Mouse (Mus musculus) frontal cortex, adult 2 months (tissue): ENCODE results near the gene C87499. TPM values are rescaled to one million over a fixed set of nuclear protein-coding genes. Genes with fewer than 3 reads are reported as not detected.

ENCODE experiments used
- DNase-seq, 2 experiments: peaks; one replicate each; pipeline ENCODE4 v3.0.0; 2022; ENCODE audit warnings: low spot score in 1 of 2; ENCODE audit errors: extremely low spot score in 1 of 2
- polyA plus RNA-seq: library from polyadenylated mRNA; depleted of rRNA; stranded (reverse); fragments of >200 nt; gene quantifications from 2 replicates; pipeline ENCODE4 v1.2.3, GENCODE M21; 2012; rRNA removed

C87499 gene
- not detected in 2 replicates for polyA plus RNA-seq

- no peak for DNase-seq
Observed at GRCm38 (mm10) chr4:88634311-88634710, at the start of gene C87499. Gene C87499 (minus strand): TSS chr4:88634411.

GRCm38 (mm10) chr4:88683812-88684211 is 49.6 kb upstream of the C87499 start, which contains the start of gene Ifna2:
Gene Ifna2 (minus strand): TSS chr4:88683912.
- DNase-seq = no peak

- no peak for DNase-seq
Observed at GRCm38 (mm10) chr4:88681353-88681752, 47.1 kb upstream of the C87499 start.

- peak in 1 of 2 experiments; percentile 52 for DNase-seq
Observed at GRCm38 (mm10) chr4:88680362-88680761, 46.2 kb upstream of the C87499 start.

- no peak for DNase-seq
Observed at GRCm38 (mm10) chr4:88676824-88677223, 42.6 kb upstream of the C87499 start, which contains the start of gene Ifna16. Gene Ifna16 (minus strand): TSS chr4:88676924.

GRCm38 (mm10) chr4:88655461-88655860 is 21.2 kb upstream of the C87499 start:
- DNase-seq = no peak

GRCm38 (mm10) chr4:88653644-88654043 is 19.4 kb upstream of the C87499 start:
- no peak for DNase-seq

GRCm38 (mm10) chr4:88644359-88644758 is 10.1 kb upstream of the C87499 start, which contains the start of gene Ifna13:
Gene Ifna13 (minus strand): TSS chr4:88644459.
- DNase-seq = no peak

- no peak for DNase-seq
Observed at GRCm38 (mm10) chr4:88642526-88642925, 8.3 kb upstream of the C87499 start.

GRCm38 (mm10) chr4:88641077-88641831 is 7.0 kb upstream of the C87499 start:
- peak; percentile 22 to 93 for DNase-seq

- no peak for DNase-seq
Observed at GRCm38 (mm10) chr4:88640704-88641076, 6.5 kb upstream of the C87499 start.

GRCm38 (mm10) chr4:88603276-88603675 is 30.9 kb downstream of the C87499 start, which contains the start of gene Ifna12:
Gene Ifna12 (minus strand): TSS chr4:88603376.
- DNase-seq = no peak

- no peak for DNase-seq
Observed at GRCm38 (mm10) chr4:88592285-88592684, 41.9 kb downstream of the C87499 start, which contains the start of gene Ifna9. Gene Ifna9 (minus strand): TSS chr4:88592385.

Other genes with a start within 250 kb of the C87499 start
- 1.2 and 1.8 TPM in 2 replicates for gene Hacd4, start 195.5 kb downstream of the C87499 start, polyA plus RNA-seq
- not detected in 2 replicates for gene Ifnb1, start 111.6 kb downstream of the C87499 start, polyA plus RNA-seq
- not detected in 2 replicates for gene Ifna15, start 76.2 kb downstream of the C87499 start, polyA plus RNA-seq
- not detected in 2 replicates for gene Ifna14, start 62.6 kb downstream of the C87499 start, polyA plus RNA-seq
- gene Ifna9, start 42.0 kb downstream of the C87499 start, polyA plus RNA-seq = not detected in 2 replicates
- not detected in 2 replicates for gene Ifna12, start 31.0 kb downstream of the C87499 start, polyA plus RNA-seq
- gene Ifna13, start 10.0 kb upstream of the C87499 start, polyA plus RNA-seq = not detected in 2 replicates
- gene Ifna16, start 42.5 kb upstream of the C87499 start, polyA plus RNA-seq = not detected in 2 replicates
- not detected in 2 replicates for gene Ifna2, start 49.5 kb upstream of the C87499 start, polyA plus RNA-seq
- gene Ifnab, start 56.9 kb upstream of the C87499 start, polyA plus RNA-seq = not detected in 2 replicates
- gene Gm26566, start 87.4 kb upstream of the C87499 start, polyA plus RNA-seq = 0.80 and 1.0 TPM in 2 replicates
- gene Klhl9, start 88.1 kb upstream of the C87499 start, polyA plus RNA-seq = 43.0 and 47.0 TPM in 2 replicates
- not detected in 2 replicates for gene Gm13271, start 120.5 kb upstream of the C87499 start, polyA plus RNA-seq
- gene Gm13283, start 125.7 kb upstream of the C87499 start, polyA plus RNA-seq = not detected in 2 replicates
- not detected in 2 replicates for gene Gm13290, start 139.4 kb upstream of the C87499 start, polyA plus RNA-seq
- not detected in 2 replicates for gene Gm13289, start 142.5 kb upstream of the C87499 start, polyA plus RNA-seq
- not detected in 2 replicates for gene Gm13272, start 145.4 kb upstream of the C87499 start, polyA plus RNA-seq
- not detected in 2 replicates for gene Ifnz, start 147.7 kb upstream of the C87499 start, polyA plus RNA-seq
- gene Gm13276, start 151.3 kb upstream of the C87499 start, polyA plus RNA-seq = not detected in 2 replicates
- gene Gm13277, start 154.2 kb upstream of the C87499 start, polyA plus RNA-seq = not detected in 2 replicates
- gene Gm13278, start 157.1 kb upstream of the C87499 start, polyA plus RNA-seq = not detected in 2 replicates
- gene Gm13275, start 160.1 kb upstream of the C87499 start, polyA plus RNA-seq = not detected in 2 replicates
- gene Gm13279, start 163.0 kb upstream of the C87499 start, polyA plus RNA-seq = not detected in 2 replicates
- gene Gm13285, start 165.3 kb upstream of the C87499 start, polyA plus RNA-seq = not detected in 2 replicates
- gene Gm13287, start 168.8 kb upstream of the C87499 start, polyA plus RNA-seq = not detected in 2 replicates
- not detected in 2 replicates for gene Gm13288, start 171.1 kb upstream of the C87499 start, polyA plus RNA-seq
- gene Ifna7, start 181.8 kb upstream of the C87499 start, polyA plus RNA-seq = not detected in 2 replicates
- not detected in 2 replicates for gene Ifna11, start 185.5 kb upstream of the C87499 start, polyA plus RNA-seq
- not detected in 2 replicates for gene Ifna6, start 193.0 kb upstream of the C87499 start, polyA plus RNA-seq
- gene Ifna5, start 201.1 kb upstream of the C87499 start, polyA plus RNA-seq = not detected in 2 replicates
- gene Ifna4, start 207.4 kb upstream of the C87499 start, polyA plus RNA-seq = not detected in 2 replicates
- gene Ifna1, start 215.7 kb upstream of the C87499 start, polyA plus RNA-seq = not detected in 2 replicates
- not detected in 2 replicates for gene Ifne, start 245.8 kb upstream of the C87499 start, polyA plus RNA-seq